Mouse (Mus musculus) CD4-positive, CD25-positive, alpha-beta regulatory T cell, adult 4 months (primary cell): Measurements from ENCODE around the gene Trnp1. TPM values are rescaled to one million over a fixed set of nuclear protein-coding genes. Genes with fewer than 3 reads are reported as not detected.

ENCODE experiments used
- ATAC-seq: one replicate; pipeline ENCODE4 v1.8.0; 2017
- polyA plus RNA-seq, 2 experiments: library from polyadenylated mRNA; unstranded; fragments of 100-300 nt; shearing (Covaris generic); gene quantifications; one replicate each; pipeline ENCODE4 v1.2.1; 2017

Gene Trnp1
- polyA plus RNA-seq, 2 experiments from 2014 or later = not detected

- ATAC-seq = no peak
Measured at GRCm38 (mm10) chr4:133458044-133458443, 40.3 kb downstream of the Trnp1 start.

- no peak for ATAC-seq
Measured at GRCm38 (mm10) chr4:133452433-133452832, 45.9 kb downstream of the Trnp1 start.

GRCm38 (mm10) chr4:133451536-133451935 is 46.8 kb downstream of the Trnp1 start:
- ATAC-seq = no peak

- no peak for ATAC-seq
Measured at GRCm38 (mm10) chr4:133449726-133450125, 48.6 kb downstream of the Trnp1 start.

GRCm38 (mm10) chr4:133448708-133449388 is 49.5 kb downstream of the Trnp1 start:
- no peak for ATAC-seq

- no peak for ATAC-seq
Measured at GRCm38 (mm10) chr4:133447967-133448366, 50.4 kb downstream of the Trnp1 start.

- ATAC-seq = no peak
Measured at GRCm38 (mm10) chr4:133447366-133447765, 51.0 kb downstream of the Trnp1 start.

GRCm38 (mm10) chr4:133445727-133446126 is 52.6 kb downstream of the Trnp1 start:
- no peak for ATAC-seq

GRCm38 (mm10) chr4:133443085-133443484 is 55.3 kb downstream of the Trnp1 start:
- ATAC-seq = no peak

- no peak for ATAC-seq
Measured at GRCm38 (mm10) chr4:133442194-133442593, 56.2 kb downstream of the Trnp1 start.

Other genes starting within 250 kb of the Trnp1 start
- 10 to 100 TPM; 22.1 to 39.4 TPM for gene Sytl1, start 235.4 kb downstream of the Trnp1 start, polyA plus RNA-seq
- gene Tmem222, start 220.8 kb downstream of the Trnp1 start, polyA plus RNA-seq = 10 to 100 TPM; 83.4 to 93.2 TPM
- 1 to 10 TPM; 4.2 to 7.8 TPM for gene Wdtc1, start 145.1 kb downstream of the Trnp1 start, polyA plus RNA-seq
- gene Slc9a1, start 128.8 kb downstream of the Trnp1 start, polyA plus RNA-seq = 10 to 100 TPM in 1 of 2 experiments, 1 to 10 TPM in 1; 9.9 to 19.4 TPM
- not detected for gene Tent5b, start 18.4 kb downstream of the Trnp1 start, polyA plus RNA-seq
- gene Kdf1, start 20.4 kb upstream of the Trnp1 start, polyA plus RNA-seq = under 1 TPM in 1 of 2 experiments, not detected in 1; 0.58 TPM
- 10 to 100 TPM; 29.9 to 34.3 TPM for gene Nudc, start 47.4 kb upstream of the Trnp1 start, polyA plus RNA-seq
- under 1 TPM in 1 of 2 experiments, not detected in 1; 0.28 TPM for gene Nr0b2, start 54.8 kb upstream of the Trnp1 start, polyA plus RNA-seq
- gene Gpatch3, start 76.2 kb upstream of the Trnp1 start, polyA plus RNA-seq = 1 to 10 TPM in 1 of 2 experiments, under 1 TPM in 1; 0.51 to 1.4 TPM
- 1 to 10 TPM; 6.3 to 8.3 TPM for gene Gpn2, start 85.8 kb upstream of the Trnp1 start, polyA plus RNA-seq
- 10 to 100 TPM; 24.7 to 29.7 TPM for gene Sfn, start 103.6 kb upstream of the Trnp1 start, polyA plus RNA-seq
- gene Zdhhc18, start 151.6 kb upstream of the Trnp1 start, polyA plus RNA-seq = 10 to 100 TPM; 20.2 to 22.3 TPM
- gene Pigv, start 174.1 kb upstream of the Trnp1 start, polyA plus RNA-seq = 10 to 100 TPM; 14.3 to 16.3 TPM